Mouse (Mus musculus): Measurements from ENCODE around the gene Opn4. TPM values are rescaled to one million over a fixed set of nuclear protein-coding genes. Genes with fewer than 3 reads are reported as not detected.
A peak's percentile ranks its signal among the peaks of the same experiment; 100 is the strongest.

Gene Opn4
- polyA plus RNA-seq, 2 experiments: not detected

DNA sequence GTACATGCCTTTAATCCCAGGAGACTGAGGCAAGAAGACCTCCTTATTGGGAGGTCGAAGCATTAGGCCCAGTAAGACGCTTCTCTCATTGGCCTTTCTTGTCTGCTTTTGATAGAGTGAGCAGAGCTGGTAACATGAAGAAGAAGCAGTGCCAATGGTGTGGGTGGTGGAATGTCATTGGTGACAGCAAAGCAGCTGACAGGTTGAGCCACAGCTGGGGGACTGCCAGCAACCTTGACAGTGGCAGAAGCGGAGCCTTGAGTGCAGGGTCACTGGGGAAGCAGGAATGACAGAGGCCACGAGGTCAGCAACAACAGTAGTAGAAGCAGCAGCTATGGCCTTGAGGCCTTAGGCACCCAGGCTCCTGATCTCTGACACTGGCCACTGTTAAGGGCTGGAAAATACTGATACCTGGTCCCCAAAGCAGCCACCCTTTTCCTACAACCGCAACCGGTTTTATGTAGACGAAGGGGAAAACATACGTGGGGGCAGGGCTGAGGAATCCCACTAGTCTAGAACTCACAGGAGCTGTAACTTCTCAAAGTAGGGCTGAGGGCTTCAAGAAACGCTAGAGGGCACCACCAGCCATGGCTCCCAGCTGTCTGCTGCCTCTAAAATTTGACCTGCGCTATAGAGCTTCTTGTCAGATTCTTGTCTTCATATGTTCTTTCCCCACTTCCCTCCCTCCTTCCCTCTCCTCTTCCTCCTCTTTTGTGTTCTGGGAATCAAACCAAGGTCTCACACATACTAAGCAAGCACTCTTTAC, 20.9 kb upstream of the Opn4 start:
- Histone ChIP-seq H3K27ac (peak overlapping the region; percentile 35; the same call in 1 of the 2 replicates), H3K9me3 (ENCODE audit: control insufficient read depth, low read length) (no peaks in the 10 kb centered on the region), H3K4me2 (ENCODE audit: low read depth) (0 out of 2 replicates have a peak overlapping the region, but pooled peaks have one; percentile 3), H3K36me3 (replicated peaks; ENCODE audit: control insufficient read depth, insufficient read depth, low read depth) (no peaks in the 10 kb centered on the region), H3K4me1 (replicated peaks; ENCODE audit: control insufficient read depth in 2 of 2, insufficient read depth in 2 of 2, low read length in 1 of 2) (peaks cover 25 to 31% of the 10 kb centered on the region in 2 experiments), H3K4me3 (ENCODE audit: insufficient read depth in 1 of 2, low read depth in 2 of 2, low read length in 2 of 2) (no peak overlapping the region), H3K27me3 (ENCODE audit: control insufficient read depth, insufficient read depth, low read length) (no peaks in the 10 kb centered on the region), H3K9ac (replicated peaks) (no peak overlapping the region)
- TF ChIP-seq EP300 (IDR thresholded peaks at IDR 0.05; ENCODE audit: low read depth) (no peak), CTCF (IDR thresholded peaks at IDR 0.05; ENCODE audit: low read depth) (peak; percentile 91)
- ATAC-seq (ENCODE audit: insufficient read depth) (peak; percentile 45; the same call in 1 of the 2 replicates), DNase-seq (ENCODE audit: low read depth in 3 of 3, low spot score in 3 of 3) (peak; percentile 33 to 53 (median 40))
- 16% methylated on average over 10 of the region's 10 CpGs for WGBS (ENCODE audit: insufficient replicate concordance)

DNA sequence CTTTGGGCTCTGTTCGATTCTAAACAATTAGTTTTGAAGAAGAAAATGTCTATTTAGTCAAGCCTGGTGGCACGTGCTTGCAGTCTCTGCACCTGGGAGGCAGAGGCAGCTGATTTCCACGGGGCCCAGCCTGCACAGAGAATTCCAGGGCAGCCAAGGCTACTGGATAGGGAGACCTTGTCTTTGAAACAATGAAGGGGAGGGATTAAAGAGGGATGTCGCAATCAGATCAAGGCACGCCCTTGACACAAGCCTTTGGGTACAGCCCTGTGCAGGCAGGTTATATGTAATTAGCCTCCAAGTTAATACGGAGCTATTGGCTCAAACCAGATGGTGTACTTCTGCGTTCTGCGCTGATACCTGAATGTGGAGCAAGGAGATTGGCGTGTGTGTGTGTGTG, 18.9 kb upstream of the Opn4 start:
- no peaks in the 10 kb centered on the region for H3K9me3 ChIP-seq (ENCODE audit: control insufficient read depth, low read length)
- H3K4me3 ChIP-seq (ENCODE audit: insufficient read depth in 1 of 2, low read depth in 2 of 2, low read length in 2 of 2): no peak overlapping the region
- H3K4me1 ChIP-seq (replicated peaks; ENCODE audit: control insufficient read depth in 2 of 2, insufficient read depth in 2 of 2, low read length in 1 of 2): peaks cover 18 to 25% of the 10 kb centered on the region in 2 experiments
- H3K27me3 ChIP-seq (ENCODE audit: control insufficient read depth, insufficient read depth, low read length): peaks cover 3% of the 10 kb centered on the region; the same call in 1 of the 2 replicates
- H3K4me2 ChIP-seq (ENCODE audit: low read depth): no peak overlapping the region
- no peak for DNase-seq (ENCODE audit: low read depth in 3 of 3, low spot score in 3 of 3)
- no peak for ATAC-seq (ENCODE audit: insufficient read depth)
- no peak overlapping the region for H3K27ac ChIP-seq
- 33% methylated on average over 9 of the region's 9 CpGs for WGBS (ENCODE audit: insufficient replicate concordance)
- no peak for TF ChIP-seq CTCF (IDR thresholded peaks at IDR 0.05; ENCODE audit: low read depth)
- no peak overlapping the region for H3K9ac ChIP-seq (replicated peaks)
- H3K36me3 ChIP-seq (replicated peaks; ENCODE audit: control insufficient read depth, insufficient read depth, low read depth): no peaks in the 10 kb centered on the region

DNA sequence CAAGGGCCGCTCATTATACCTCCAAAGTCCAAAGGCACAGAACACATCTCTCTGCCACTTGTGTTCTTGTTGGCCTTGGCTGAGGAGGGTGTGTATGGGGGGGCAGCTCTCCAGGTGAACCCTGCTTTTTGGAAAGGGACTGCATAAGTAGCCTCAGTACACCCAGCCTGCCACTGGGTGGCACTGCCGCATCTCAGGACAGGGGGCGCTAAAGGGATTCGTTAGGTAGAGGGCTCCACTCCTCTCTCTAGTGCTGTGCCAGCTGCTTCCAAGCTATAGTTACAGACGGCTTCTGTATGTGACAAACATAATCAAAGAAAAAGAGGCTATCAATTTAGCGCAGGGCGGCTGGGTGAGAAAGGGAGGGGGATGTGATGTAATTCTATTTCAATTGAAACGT, 16.9 kb upstream of the Opn4 start:
- TF ChIP-seq CTCF (IDR thresholded peaks at IDR 0.05; ENCODE audit: low read depth) (peak; percentile 100), EP300 (IDR thresholded peaks at IDR 0.05; ENCODE audit: low read depth) (no peak)
- Histone ChIP-seq H3K9me3 (ENCODE audit: control insufficient read depth, low read length) (no peaks in the 10 kb centered on the region), H3K4me2 (ENCODE audit: low read depth) (no peak overlapping the region), H3K27me3 (ENCODE audit: control insufficient read depth, insufficient read depth, low read length) (peaks cover 3% of the 10 kb centered on the region; the same call in 1 of the 2 replicates), H3K36me3 (replicated peaks; ENCODE audit: control insufficient read depth, insufficient read depth, low read depth) (no peaks in the 10 kb centered on the region), H3K4me3 (ENCODE audit: insufficient read depth in 1 of 2, low read depth in 2 of 2, low read length in 2 of 2) (no peak overlapping the region), H3K4me1 (replicated peaks; ENCODE audit: control insufficient read depth in 2 of 2, insufficient read depth in 2 of 2, low read length in 1 of 2) (peaks cover 3 to 10% of the 10 kb centered on the region in 2 experiments), H3K9ac (replicated peaks) (no peak overlapping the region), H3K27ac (no peak overlapping the region)
- WGBS (ENCODE audit: insufficient replicate concordance): under 1% methylated on average over 8 of the region's 8 CpGs
- DNase-seq (ENCODE audit: low read depth in 3 of 3, low spot score in 3 of 3) (peak; percentile 52 to 73 (median 60)), ATAC-seq (ENCODE audit: insufficient read depth) (peak; percentile 57)

DNA sequence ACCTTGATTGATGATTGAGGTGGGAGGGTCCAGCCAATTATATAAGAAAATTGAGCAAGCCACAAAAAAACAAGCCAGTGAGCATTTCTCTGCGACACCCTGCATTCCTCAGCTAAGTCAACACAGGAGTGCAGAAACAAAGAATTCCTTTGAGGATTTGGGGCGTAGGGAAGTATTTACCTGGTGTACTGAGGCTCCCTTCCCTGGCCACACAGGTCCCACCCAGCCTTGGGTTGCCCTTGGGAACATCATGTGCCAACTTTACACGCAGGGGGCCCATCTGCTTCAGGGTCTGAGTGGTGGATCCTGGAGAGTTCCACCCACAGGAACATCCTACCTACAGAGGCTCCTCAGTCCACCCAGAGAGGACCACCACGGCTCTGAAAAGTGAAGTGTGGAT, 15.7 kb upstream of the Opn4 start:
- peaks cover 3 to 7% of the 10 kb centered on the region in 2 experiments for H3K4me1 ChIP-seq (replicated peaks; ENCODE audit: control insufficient read depth in 2 of 2, insufficient read depth in 2 of 2, low read length in 1 of 2)
- WGBS (ENCODE audit: insufficient replicate concordance): 48% methylated on average over 4 of the region's 4 CpGs
- TF ChIP-seq CTCF (IDR thresholded peaks at IDR 0.05; ENCODE audit: low read depth) (no peak), EP300 (IDR thresholded peaks at IDR 0.05; ENCODE audit: low read depth) (no peak)
- H3K36me3 ChIP-seq (replicated peaks; ENCODE audit: control insufficient read depth, insufficient read depth, low read depth): no peaks in the 10 kb centered on the region
- H3K27me3 ChIP-seq (ENCODE audit: control insufficient read depth, insufficient read depth, low read length): peaks cover 3% of the 10 kb centered on the region; the same call in 1 of the 2 replicates
- H3K4me2 ChIP-seq (ENCODE audit: low read depth): no peak overlapping the region; the same call in 1 of the 2 replicates
- ATAC-seq (ENCODE audit: insufficient read depth) (no peak), DNase-seq (ENCODE audit: low read depth in 3 of 3, low spot score in 3 of 3) (no peak)
- no peak overlapping the region for H3K27ac ChIP-seq
- no peaks in the 10 kb centered on the region for H3K9me3 ChIP-seq (ENCODE audit: control insufficient read depth, low read length)
- H3K9ac ChIP-seq (replicated peaks): no peak overlapping the region
- no peak overlapping the region for H3K4me3 ChIP-seq (ENCODE audit: insufficient read depth in 1 of 2, low read depth in 2 of 2, low read length in 2 of 2)

DNA sequence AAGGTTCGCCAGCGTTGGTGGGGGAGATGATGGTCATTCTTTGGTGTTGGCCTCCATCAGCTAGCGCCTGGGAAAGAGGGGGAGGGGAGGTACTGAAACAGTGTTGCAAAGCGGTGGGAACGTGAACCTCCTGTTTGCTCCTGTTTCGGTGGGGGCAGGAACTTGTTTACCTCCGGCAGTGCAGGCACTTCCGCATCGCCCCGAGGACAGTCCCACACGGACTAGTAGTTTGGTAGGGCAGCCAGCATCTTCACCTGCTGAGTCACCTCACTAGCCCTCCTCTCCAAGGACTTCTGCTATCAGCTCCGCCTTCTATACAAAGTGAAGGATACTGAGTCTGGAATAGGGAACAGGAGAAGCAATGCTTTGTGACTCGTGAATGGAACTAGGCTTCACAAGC, 15.1 kb upstream of the Opn4 start:
- Histone ChIP-seq H3K36me3 (replicated peaks; ENCODE audit: control insufficient read depth, insufficient read depth, low read depth) (no peaks in the 10 kb centered on the region), H3K4me1 (replicated peaks; ENCODE audit: control insufficient read depth in 2 of 2, insufficient read depth in 2 of 2, low read length in 1 of 2) (peaks cover 3 to 7% of the 10 kb centered on the region in 2 experiments), H3K9me3 (ENCODE audit: control insufficient read depth, low read length) (no peaks in the 10 kb centered on the region), H3K9ac (replicated peaks) (peak overlapping the region; percentile 31; the same call in 1 of the 2 replicates), H3K27ac (no peak overlapping the region), H3K4me2 (ENCODE audit: low read depth) (peak overlapping the region; percentile 65), H3K4me3 (ENCODE audit: insufficient read depth in 1 of 2, low read depth in 2 of 2, low read length in 2 of 2) (peak overlapping the region; percentile 40 to 69), H3K27me3 (ENCODE audit: control insufficient read depth, insufficient read depth, low read length) (peaks cover 3% of the 10 kb centered on the region; the same call in 1 of the 2 replicates)
- TF ChIP-seq EP300 (IDR thresholded peaks at IDR 0.05; ENCODE audit: low read depth) (no peak), CTCF (IDR thresholded peaks at IDR 0.05; ENCODE audit: low read depth) (no peak)
- peak; percentile 24; the same call in 1 of the 2 replicates for ATAC-seq (ENCODE audit: insufficient read depth)
- WGBS (ENCODE audit: insufficient replicate concordance): under 1% methylated on average over 13 of the region's 13 CpGs
- DNase-seq (ENCODE audit: low read depth in 3 of 3, low spot score in 3 of 3): no peak

Measured in liver, embryonic 14.5 days (tissue).